Mouse (Mus musculus) heart, postnatal 36 days (tissue): ENCODE data around the gene Adcy7. TPM values are rescaled to one million over a fixed set of nuclear protein-coding genes. Genes with fewer than 3 reads are reported as not detected.

Experiments used
- DNase-seq, 2 experiments: peaks; one replicate each; pipeline ENCODE4 v3.0.0; 2021 to 2022
- intact Hi-C: fragments of 180-260 bp; cut with DNase I; formaldehyde crosslinking; loops from one replicate; pipeline ENCODE4 v1.15.1; 2025
- total RNA-seq, 2 experiments: library from RNA; stranded (reverse); gene quantifications; 2 replicates each; pipeline ENCODE4 v1.2.3; 2021

Adcy7 gene
- total RNA-seq, 2 experiments from 2014 or later, result 5.0 to 7.4 TPM

DNA sequence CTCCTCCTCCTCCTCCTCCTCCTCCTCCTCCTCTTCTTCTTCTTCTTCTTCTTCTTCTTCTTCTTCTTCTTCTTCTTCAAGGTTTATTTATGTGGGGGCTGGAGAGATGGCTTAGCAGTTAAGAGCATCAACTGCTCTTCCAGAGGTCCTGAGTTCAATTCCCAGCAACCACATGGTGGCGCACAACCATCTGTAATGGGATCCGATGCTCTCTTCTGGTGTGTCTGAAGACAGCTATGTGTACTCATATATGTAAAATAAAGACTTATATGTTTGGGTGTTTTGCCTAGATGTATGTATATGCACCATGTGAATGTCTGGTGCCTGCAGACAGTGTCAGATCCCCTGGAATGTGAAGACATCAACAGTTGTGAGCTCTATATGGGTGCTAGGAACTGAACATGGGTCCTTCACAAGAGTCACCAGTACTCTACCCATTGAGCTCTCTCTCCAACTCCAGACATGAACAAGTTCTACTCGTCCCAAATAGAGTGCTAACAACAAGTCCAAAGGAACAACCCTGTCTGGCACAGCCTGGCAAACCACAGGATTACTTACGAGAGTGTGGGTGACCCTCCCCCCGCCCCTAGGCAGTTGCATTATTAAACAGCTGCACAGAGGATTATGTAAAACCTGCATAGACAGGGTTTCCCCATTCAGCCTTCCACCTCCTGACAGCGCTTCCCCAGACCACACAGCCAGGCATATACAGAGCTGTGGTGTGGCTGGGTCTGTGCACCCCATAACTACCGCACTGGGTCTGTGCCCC lies 2.9 kb upstream of the Adcy7 start:
- no peak for DNase-seq
- intact Hi-C loops, result loop anchor here (10.0 kb wide), 2 partner anchors 256 to 436 kb away; partner anchors contain the start of gene Nkd1

- intact Hi-C loops, result no loop called here
- DNase-seq, result no peak
These were observed 2.1 kb upstream of the Adcy7 start for GRCm38 (mm10) chr8:88270086-88270485.

DNA sequence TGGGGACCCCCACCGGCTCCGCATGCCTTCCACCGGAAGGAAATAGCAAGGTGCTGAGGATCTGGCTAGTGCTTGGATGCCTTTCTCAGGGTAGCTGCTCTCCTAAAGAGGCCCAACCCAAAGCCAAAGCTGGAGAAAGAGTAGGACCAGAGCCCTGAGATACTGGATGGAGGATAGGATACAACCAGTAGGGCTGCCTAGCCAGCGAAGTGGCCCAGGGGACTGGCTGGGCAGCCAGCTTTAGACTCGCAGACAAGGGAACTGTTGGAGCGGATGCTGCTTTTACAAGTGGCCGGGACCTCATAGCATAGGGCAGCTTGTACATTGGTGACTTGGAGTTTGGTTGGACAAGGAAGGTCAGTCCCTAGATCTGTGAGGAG lies 838 bp downstream of the Adcy7 start:
- DNase-seq, result no peak
- intact Hi-C loops, result loop anchor here (2.0 kb wide), 2 partner anchors 36 to 86 kb away; no protein-coding TSS in a partner anchor

- intact Hi-C loops, result no loop called here
- no peak for DNase-seq
These were observed 1.9 kb downstream of the Adcy7 start for GRCm38 (mm10) chr8:88274090-88274489.

DNA sequence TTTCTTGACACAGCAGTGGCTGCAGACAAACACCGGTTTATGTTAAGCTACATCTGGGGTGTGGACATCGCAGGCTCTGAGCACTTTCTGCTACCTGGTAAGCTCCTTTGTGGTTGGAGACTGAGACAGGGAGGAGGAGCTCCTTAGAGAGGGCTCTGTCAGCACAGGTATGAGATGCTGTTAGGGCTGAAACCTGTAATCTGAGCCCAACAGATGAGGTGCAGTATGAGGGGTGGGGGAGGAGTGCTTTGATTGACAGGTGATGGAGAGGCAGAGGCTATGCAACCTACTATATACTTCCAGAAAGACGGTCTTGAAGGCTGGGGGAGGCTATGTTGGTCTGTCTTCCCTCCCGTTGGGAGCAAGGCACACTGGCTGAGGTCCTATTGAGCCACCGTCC lies 7.0 kb downstream of the Adcy7 start:
- intact Hi-C loops, result no loop called here
- no peak for DNase-seq

DNA sequence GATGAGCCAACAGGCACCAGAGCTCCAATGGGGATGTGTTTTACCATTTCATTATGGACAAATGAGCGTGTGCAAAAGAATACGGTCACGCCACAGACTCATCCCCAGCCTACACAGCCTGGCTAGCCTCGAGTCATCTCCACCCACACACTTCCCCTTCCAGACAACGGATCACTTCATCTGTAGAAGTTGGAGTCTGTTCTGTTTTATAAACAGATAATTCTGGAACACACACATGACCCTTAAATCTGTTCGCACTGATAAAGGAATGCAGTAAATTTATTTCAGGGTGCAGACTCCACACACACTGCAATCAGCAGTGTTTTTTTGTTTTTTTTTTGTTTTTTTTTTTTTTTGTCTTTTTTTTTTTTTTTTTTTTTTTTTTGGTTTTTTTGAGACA lies 7.5 kb downstream of the Adcy7 start:
- intact Hi-C loops, result no loop called here
- DNase-seq, result no peak

GRCm38 (mm10) chr8:88280904-88281303 lies 8.7 kb downstream of the Adcy7 start:
- intact Hi-C loops, result no loop called here
- DNase-seq, result no peak

DNA sequence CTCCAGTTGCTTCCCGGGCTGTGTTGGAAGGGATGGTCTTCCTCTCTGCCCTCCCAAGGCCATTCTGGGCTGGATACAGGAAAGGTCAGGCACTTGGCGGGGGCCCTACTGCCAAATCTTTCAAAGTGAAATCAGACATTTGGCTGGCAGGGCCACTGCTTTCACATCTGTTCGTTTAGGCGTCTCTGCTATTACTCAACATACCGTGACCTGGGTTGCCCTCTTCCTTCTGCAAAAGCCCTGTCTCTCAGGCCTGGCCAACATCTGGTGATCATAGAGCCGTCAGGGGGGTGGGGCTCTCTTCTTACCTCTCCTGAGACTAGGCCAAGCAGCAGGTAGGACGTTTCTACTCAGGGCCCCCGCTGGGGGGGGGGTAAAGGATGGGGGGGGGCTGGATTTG lies 10.5 kb downstream of the Adcy7 start:
- intact Hi-C loops, result no loop called here
- DNase-seq, result peak; percentile 75 to 78

GRCm38 (mm10) chr8:88283243-88284115 lies 11.3 kb downstream of the Adcy7 start:
- DNase-seq, result no peak
- intact Hi-C loops, result no loop called here

GRCm38 (mm10) chr8:88284738-88285137 lies 12.5 kb downstream of the Adcy7 start:
- no peak for DNase-seq

GRCm38 (mm10) chr8:88285469-88286356 lies 13.5 kb downstream of the Adcy7 start:
- no peak for DNase-seq
- intact Hi-C loops, result no loop called here

More at GRCm38 (mm10) chr8:88284738-88285137, 12.5 kb downstream of the Adcy7 start:
- intact Hi-C loops, result no loop called here

GRCm38 (mm10) chr8:88286421-88286960 lies 14.3 kb downstream of the Adcy7 start:
- no peak for DNase-seq

GRCm38 (mm10) chr8:88288622-88289242 lies 16.5 kb downstream of the Adcy7 start:
- peak; percentile 49 to 52 for DNase-seq
- intact Hi-C loops, result no loop called here

More at GRCm38 (mm10) chr8:88286421-88286960, 14.3 kb downstream of the Adcy7 start:
- intact Hi-C loops, result no loop called here

DNA sequence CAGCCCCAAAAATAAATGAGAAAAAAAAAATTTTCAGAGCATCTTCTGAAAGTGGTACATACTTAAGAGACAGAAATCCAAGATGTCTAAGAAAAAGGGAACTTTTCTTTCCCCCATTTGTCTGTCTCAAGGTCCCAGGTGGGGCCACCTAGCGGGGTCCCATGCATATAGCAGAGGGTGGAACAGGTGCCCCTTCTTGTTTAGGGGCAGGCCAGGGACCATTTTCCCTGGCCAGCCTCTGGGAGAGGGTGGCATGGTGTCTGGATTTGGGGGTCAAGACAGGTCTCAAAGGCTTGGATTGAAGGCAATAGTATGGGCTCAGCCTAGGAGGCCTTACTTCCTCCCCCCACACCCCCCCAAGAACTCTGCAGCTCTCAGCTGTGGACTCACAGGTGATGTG lies 17.7 kb downstream of the Adcy7 start:
- intact Hi-C loops, result no loop called here
- DNase-seq, result no peak

GRCm38 (mm10) chr8:88290326-88291304 lies 18.4 kb downstream of the Adcy7 start:
- intact Hi-C loops, result no loop called here
- peak in 1 of 2 experiments; percentile 17 for DNase-seq

DNA sequence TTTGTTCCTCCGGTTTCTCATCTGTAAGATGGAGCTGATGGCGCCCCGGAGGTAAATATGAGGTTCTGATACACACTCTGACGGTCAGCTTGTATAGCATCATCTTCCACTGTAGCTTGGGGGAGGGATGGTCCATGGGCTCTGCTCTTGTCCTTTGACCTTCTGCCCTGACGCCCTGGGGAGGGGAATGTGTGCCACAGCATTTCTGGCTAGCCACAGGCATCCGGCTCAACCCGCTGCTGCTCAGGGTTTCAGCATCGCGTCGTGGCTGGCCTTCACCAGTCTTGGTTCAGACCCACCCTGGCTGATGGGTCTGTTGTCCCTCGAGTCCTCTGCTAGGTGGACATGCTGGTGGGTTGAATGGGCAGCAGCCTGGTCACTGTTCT lies 19.1 kb downstream of the Adcy7 start:
- DNase-seq, result no peak
- intact Hi-C loops, result no loop called here

DNA sequence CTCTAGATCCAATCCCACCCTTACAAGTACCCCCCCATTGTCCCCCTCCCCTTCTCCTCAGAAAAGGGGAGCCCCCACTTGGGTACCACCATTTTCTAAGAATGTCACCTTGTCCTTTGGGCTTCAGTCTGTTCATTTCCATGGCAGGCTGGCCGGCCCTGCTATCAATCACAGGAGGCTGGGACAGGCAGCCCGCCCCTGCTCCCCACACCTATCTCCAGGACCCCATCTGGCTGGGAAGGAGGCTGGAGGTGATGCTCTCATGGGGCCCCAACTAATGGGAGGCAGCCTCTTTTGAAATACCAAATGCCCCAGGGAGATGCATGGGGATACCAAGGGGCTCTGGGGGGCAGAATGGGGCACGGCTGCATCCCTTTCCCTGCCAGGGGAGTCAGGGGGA lies 20.7 kb downstream of the Adcy7 start:
- no peak for DNase-seq
- intact Hi-C loops, result no loop called here

DNA sequence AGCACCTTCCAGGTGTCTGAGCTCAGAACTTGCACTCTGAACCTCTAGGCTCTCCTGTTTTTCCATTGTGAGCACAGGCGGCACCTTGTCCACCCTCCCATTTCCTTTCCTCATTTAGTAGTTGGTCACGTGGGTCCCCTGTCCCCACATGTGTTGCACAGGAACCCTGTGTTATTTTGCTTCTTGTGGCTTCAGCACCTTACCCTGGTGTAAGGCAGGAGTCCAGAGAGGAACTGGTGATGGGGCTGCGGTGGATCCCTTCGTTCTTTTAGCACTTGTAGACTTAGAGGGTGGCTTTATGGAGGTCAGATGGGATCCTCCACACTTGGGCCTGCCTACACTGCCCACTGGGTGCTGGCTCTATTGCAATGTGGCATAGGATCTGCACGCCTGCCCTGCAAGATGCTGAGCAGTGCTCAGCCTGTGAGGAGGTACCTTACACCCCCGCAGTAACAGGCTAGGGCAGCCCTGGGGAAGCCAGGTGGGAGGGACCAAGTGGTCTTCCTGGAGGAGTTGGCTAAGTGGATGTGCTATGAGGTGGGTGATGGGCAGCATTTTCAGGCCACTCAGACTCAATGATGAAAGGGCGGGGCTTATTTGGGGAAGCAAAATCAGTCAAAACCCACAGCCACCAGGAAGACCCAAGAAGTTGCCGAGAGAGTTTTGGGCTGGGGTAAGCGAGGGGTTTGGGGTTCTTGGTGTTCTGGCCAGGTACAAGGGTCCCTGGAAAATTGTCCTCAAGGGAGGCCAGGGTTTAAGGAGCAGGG lies 21.6 kb downstream of the Adcy7 start:
- peak in 1 of 2 experiments; percentile 18 for DNase-seq
- intact Hi-C loops, result no loop called here
